Mouse (Mus musculus) A20 (cell line): ENCODE data around the gene Fkbp10.

Experiments
- DNase-seq: peaks from one replicate; pipeline ENCODE4 v3.0.0-alpha.2; 2011; ENCODE audit warnings: low read depth, low spot score

Fkbp10 gene

GRCm38 (mm10) chr11:100394353-100395074 lies 21.0 kb upstream of the Fkbp10 start:
- no peak for DNase-seq

- DNase-seq = no peak
Observed at GRCm38 (mm10) chr11:100395200-100395599, 20.3 kb upstream of the Fkbp10 start.

- DNase-seq = no peak
Observed at GRCm38 (mm10) chr11:100395861-100396631, 19.5 kb upstream of the Fkbp10 start.

GRCm38 (mm10) chr11:100396886-100397599 lies 18.5 kb upstream of the Fkbp10 start:
- no peak for DNase-seq

- DNase-seq = peak; percentile 98
Observed at GRCm38 (mm10) chr11:100397600-100398389, 17.7 kb upstream of the Fkbp10 start, which contains the start of gene Jup. Gene Jup (minus strand): TSS chr11:100397763.

- DNase-seq = no peak
Observed at GRCm38 (mm10) chr11:100398517-100398916, 17.0 kb upstream of the Fkbp10 start.

GRCm38 (mm10) chr11:100399320-100399719 lies 16.2 kb upstream of the Fkbp10 start:
- DNase-seq = no peak

GRCm38 (mm10) chr11:100399727-100400538 lies 15.6 kb upstream of the Fkbp10 start:
- no peak for DNase-seq

- peak; percentile 22 for DNase-seq
Observed at GRCm38 (mm10) chr11:100400842-100401241, 14.7 kb upstream of the Fkbp10 start.

- no peak for DNase-seq
Observed at GRCm38 (mm10) chr11:100402240-100402639, 13.3 kb upstream of the Fkbp10 start.

GRCm38 (mm10) chr11:100402682-100403081 lies 12.8 kb upstream of the Fkbp10 start:
- no peak for DNase-seq

- DNase-seq = no peak
Observed at GRCm38 (mm10) chr11:100403445-100404134, 11.9 kb upstream of the Fkbp10 start.

GRCm38 (mm10) chr11:100404456-100405074 lies 10.9 kb upstream of the Fkbp10 start:
- DNase-seq = no peak

- DNase-seq = no peak
Observed at GRCm38 (mm10) chr11:100406273-100406672, 9.2 kb upstream of the Fkbp10 start.

- no peak for DNase-seq
Observed at GRCm38 (mm10) chr11:100406995-100407705, 8.3 kb upstream of the Fkbp10 start.

- DNase-seq = peak; percentile 39
Observed at GRCm38 (mm10) chr11:100408076-100408834, 7.2 kb upstream of the Fkbp10 start.

GRCm38 (mm10) chr11:100408835-100409462 lies 6.5 kb upstream of the Fkbp10 start:
- no peak for DNase-seq

- DNase-seq = no peak
Observed at GRCm38 (mm10) chr11:100409686-100410085, 5.8 kb upstream of the Fkbp10 start.
